Mouse (Mus musculus) small intestine, adult 2 months (tissue): ENCODE measurements at regions not wholly inside any gene's neighbourhood (a gene's known extent, or its start where the extent isn't known, plus 50 kb on each side); places are given as distances from the start of the nearest gene placed in this dataset.

Source experiments
- H3K27ac ChIP-seq: fragments of 200-500 bp; 2 replicates; pipeline ENCODE4 v1.5.1; 2012; ENCODE audit warnings: low read depth, low read length, control low read depth, inconsistent platforms; ENCODE audit not compliant: insufficient read depth
- H3K27me3 ChIP-seq: fragments of 200-500 bp; 2 replicates; pipeline ENCODE4 v1.6.1; 2012; ENCODE audit warnings: mild to moderate bottlenecking, moderate library complexity, low read length, inconsistent platforms; ENCODE audit not compliant: control insufficient read depth, insufficient read depth
- H3K36me3 ChIP-seq: fragments of 200-500 bp; 2 replicates; pipeline ENCODE4 v1.6.1; 2012; ENCODE audit warnings: mild to moderate bottlenecking, low read length, control low read depth, inconsistent platforms; ENCODE audit not compliant: control insufficient read depth, insufficient read depth
- H3K4me1 ChIP-seq: fragments of 200-500 bp; 2 replicates; pipeline ENCODE4 v1.6.1; 2012; ENCODE audit warnings: low read length, inconsistent platforms, mixed read lengths; ENCODE audit not compliant: control insufficient read depth, insufficient read depth, insufficient read length
- H3K4me3 ChIP-seq: fragments of 200-500 bp; 2 replicates; pipeline ENCODE4 v1.5.1; 2012; ENCODE audit warnings: low read depth, mild to moderate bottlenecking, control low read depth, inconsistent platforms, low read length, moderate library complexity
- CTCF ChIP-seq: fragments of 200-500 bp; IDR thresholded peaks from 2 replicates; pipeline ENCODE4 v1.5.1; 2012; ENCODE audit warnings: low read depth, mild to moderate bottlenecking, control low read depth, inconsistent platforms, low read length, moderate library complexity, mixed read lengths; ENCODE audit not compliant: insufficient replicate concordance, insufficient read length; ENCODE audit errors: extremely low read depth
- POLR2A ChIP-seq: fragments of 200-500 bp; IDR thresholded peaks from 2 replicates; pipeline ENCODE4 v1.6.1; 2012; ENCODE audit warnings: low read depth, mild to moderate bottlenecking, control low read depth, inconsistent platforms, low read length, moderate library complexity
- WGBS: fragments of 180-500 bp; shearing (Covaris S2); methylation state at CpG from one replicate; pipeline ENCODE4 v1.1.7; 2018; 5-methylcytosine and 5-hydroxymethylcytosine counted together

- no peak overlapping the region for H3K27ac ChIP-seq
- 57% methylated on average over 4 of the region's 4 CpGs for WGBS
- H3K36me3 ChIP-seq = no peaks in the 10 kb centered on the region
- H3K27me3 ChIP-seq = no peaks in the 10 kb centered on the region
- H3K4me1 ChIP-seq = no peaks in the 10 kb centered on the region
- no peak for TF ChIP-seq CTCF
- TF ChIP-seq POLR2A = no peak
- no peak overlapping the region for H3K4me3 ChIP-seq
Measured at GRCm38 (mm10) chr17:43219636-43220035, 50.5 kb upstream of the Adgrf1 start.
